Mouse (Mus musculus) stomach, postnatal 0 days (tissue): ENCODE measurements around the gene Osm. TPM values are rescaled to one million over a fixed set of nuclear protein-coding genes. Genes with fewer than 3 reads are reported as not detected.

Experiments used
- ATAC-seq: fragments of 200-750 bp; cut with Nextera tagmentation; 2 replicates; pipeline ENCODE4 v1.8.0; 2017; ENCODE audit not compliant: low FRiP score, low TSS enrichment
- DNase-seq: peaks from one replicate; pipeline ENCODE4 v3.0.0-alpha.2; 2016; ENCODE audit warnings: low spot score
- H3K27ac ChIP-seq: fragments of 300-500 bp; sonication (generic); replicated peaks from 2 replicates; pipeline ENCODE4 v1.5.1; 2014; ENCODE audit warnings: mild to moderate bottlenecking, control low read depth
- H3K27me3 ChIP-seq: fragments of 300-500 bp; sonication (generic); 2 replicates; pipeline ENCODE4 v1.6.1; 2014; ENCODE audit warnings: low read length; ENCODE audit not compliant: control insufficient read depth, insufficient read depth
- H3K36me3 ChIP-seq: fragments of 300-500 bp; sonication (generic); 2 replicates; pipeline ENCODE4 v1.6.1; 2014; ENCODE audit warnings: low read length, mixed read lengths; ENCODE audit not compliant: control insufficient read depth, insufficient read depth
- H3K4me1 ChIP-seq: fragments of 300-500 bp; sonication (generic); replicated peaks from 2 replicates; pipeline ENCODE4 v1.6.1; 2014; ENCODE audit warnings: antibody characterized with exemption; ENCODE audit not compliant: control insufficient read depth, insufficient read depth
- H3K4me2 ChIP-seq: fragments of 300-500 bp; sonication (generic); replicated peaks from 2 replicates; pipeline ENCODE4 v1.6.1; 2014; ENCODE audit warnings: low read depth, mild to moderate bottlenecking, control low read depth, moderate library complexity
- H3K4me3 ChIP-seq: fragments of 300-500 bp; sonication (generic); 2 replicates; pipeline ENCODE4 v1.5.1; 2014; ENCODE audit warnings: low read depth, low read length, control low read depth
- H3K9ac ChIP-seq: fragments of 300-500 bp; sonication (generic); 2 replicates; pipeline ENCODE4 v1.6.1; 2014; ENCODE audit warnings: mild to moderate bottlenecking, low read length, control low read depth, mixed read lengths
- H3K9me3 ChIP-seq: fragments of 300-500 bp; sonication (generic); 2 replicates; pipeline ENCODE4 v1.6.1; 2016; ENCODE audit warnings: low read length; ENCODE audit not compliant: control insufficient read depth
- CTCF ChIP-seq: IDR thresholded peaks from 2 replicates; pipeline ENCODE4 v1.5.1; 2016; ENCODE audit warnings: antibody characterized with exemption, low read depth, mild to moderate bottlenecking, moderate library complexity
- EP300 ChIP-seq: optimal IDR thresholded peaks from 2 replicates; pipeline ENCODE3; 2016; ENCODE audit warnings: antibody characterized with exemption
- WGBS: fragments of 180-500 bp; shearing (Covaris S2); extraction: QIAGEN DNeasy Blood & Tissue Kit; methylation state at CpG from one replicate; pipeline ENCODE4 v1.1.7; 2014; 5-methylcytosine and 5-hydroxymethylcytosine counted together
- polyA plus RNA-seq: library from polyadenylated mRNA; unstranded; fragments of >200 nt; fragmentation: Nextera tagmentation; extraction: Ambion mirVana; gene quantifications from 2 replicates; pipeline ENCODE4 v1.2.1, GENCODE M21; 2015

Gene Osm
- polyA plus RNA-seq, 1 experiment from 2014 or later, result 0.05 TPM

GRCm38 (mm10) chr11:4202995-4203704 is 33.1 kb upstream of the Osm start:
- Histone ChIP-seq H3K27ac (peak overlapping the region; percentile 31; the same call in 1 of the 2 replicates), H3K9me3 (no peaks in the 10 kb centered on the region), H3K4me3 (no peak overlapping the region), H3K36me3 (peaks cover 19% of the 10 kb centered on the region; the same call in 1 of the 2 replicates), H3K9ac (no peak overlapping the region), H3K4me2 (no peak overlapping the region), H3K27me3 (no peaks in the 10 kb centered on the region), H3K4me1 (no peaks in the 10 kb centered on the region; the same call in 1 of the 2 replicates)
- no peak for DNase-seq
- ATAC-seq, result no peak
- WGBS, result 64% methylated on average over 12 of the region's 12 CpGs
- TF ChIP-seq EP300, result no peak
- TF ChIP-seq CTCF, result no peak

- Histone ChIP-seq H3K4me1 (no peaks in the 10 kb centered on the region; the same call in 1 of the 2 replicates), H3K9me3 (no peaks in the 10 kb centered on the region), H3K4me2 (no peak overlapping the region), H3K4me3 (no peak overlapping the region), H3K36me3 (peaks cover 21% of the 10 kb centered on the region; the same call in 1 of the 2 replicates), H3K27ac (peak overlapping the region; percentile 31; the same call in 1 of the 2 replicates), H3K27me3 (no peaks in the 10 kb centered on the region), H3K9ac (no peak overlapping the region)
- DNase-seq (peak; percentile 58), ATAC-seq (peak; percentile 54; the same call in 1 of the 2 replicates)
- TF ChIP-seq CTCF (no peak), EP300 (no peak)
- WGBS, result 6% methylated on average over 2 of the region's 2 CpGs
Observed at GRCm38 (mm10) chr11:4203705-4204074, 32.5 kb upstream of the Osm start.

GRCm38 (mm10) chr11:4205097-4205655 is 31.0 kb upstream of the Osm start:
- ATAC-seq, result no peak
- H3K4me2 ChIP-seq, result no peak overlapping the region
- WGBS, result 78% methylated on average over 5 of the region's 5 CpGs
- no peaks in the 10 kb centered on the region for H3K27me3 ChIP-seq
- no peaks in the 10 kb centered on the region for H3K9me3 ChIP-seq
- no peak for TF ChIP-seq CTCF
- no peak for TF ChIP-seq EP300
- no peak overlapping the region for H3K4me3 ChIP-seq
- H3K36me3 ChIP-seq, result peaks cover 27% of the 10 kb centered on the region; the same call in 1 of the 2 replicates
- no peak overlapping the region for H3K27ac ChIP-seq
- DNase-seq, result no peak
- no peaks in the 10 kb centered on the region; the same call in 1 of the 2 replicates for H3K4me1 ChIP-seq
- no peak overlapping the region for H3K9ac ChIP-seq

- Histone ChIP-seq H3K27me3 (no peaks in the 10 kb centered on the region), H3K27ac (no peak overlapping the region), H3K4me3 (no peak overlapping the region), H3K9me3 (no peaks in the 10 kb centered on the region), H3K4me1 (no peaks in the 10 kb centered on the region; the same call in 1 of the 2 replicates), H3K4me2 (no peak overlapping the region), H3K9ac (no peak overlapping the region), H3K36me3 (peaks cover 27% of the 10 kb centered on the region; the same call in 1 of the 2 replicates)
- WGBS, result 66% methylated on average over 7 of the region's 7 CpGs
- TF ChIP-seq EP300, result no peak
- TF ChIP-seq CTCF, result no peak
- ATAC-seq, result no peak
- no peak for DNase-seq
Observed at GRCm38 (mm10) chr11:4205951-4206350, 30.3 kb upstream of the Osm start.

GRCm38 (mm10) chr11:4206563-4206962 is 29.7 kb upstream of the Osm start:
- no peak overlapping the region for H3K4me2 ChIP-seq
- TF ChIP-seq EP300, result no peak
- no peak for TF ChIP-seq CTCF
- no peaks in the 10 kb centered on the region for H3K27me3 ChIP-seq
- peaks cover 27% of the 10 kb centered on the region; the same call in 1 of the 2 replicates for H3K36me3 ChIP-seq
- DNase-seq (no peak), ATAC-seq (no peak)
- no peak overlapping the region for H3K9ac ChIP-seq
- no peak overlapping the region for H3K4me3 ChIP-seq
- H3K9me3 ChIP-seq, result no peaks in the 10 kb centered on the region
- no peaks in the 10 kb centered on the region; the same call in 1 of the 2 replicates for H3K4me1 ChIP-seq
- H3K27ac ChIP-seq, result no peak overlapping the region
- 61% methylated on average over 6 of the region's 6 CpGs for WGBS

- Histone ChIP-seq H3K9me3 (no peaks in the 10 kb centered on the region), H3K36me3 (peaks cover 30% of the 10 kb centered on the region), H3K4me2 (no peak overlapping the region), H3K27me3 (no peaks in the 10 kb centered on the region), H3K27ac (no peak overlapping the region), H3K4me1 (no peaks in the 10 kb centered on the region), H3K4me3 (no peak overlapping the region), H3K9ac (no peak overlapping the region)
- DNase-seq (no peak), ATAC-seq (no peak)
- TF ChIP-seq CTCF (no peak), EP300 (no peak)
- WGBS, result 95% methylated on average over 9 of the region's 9 CpGs
Observed at GRCm38 (mm10) chr11:4207655-4208054, 28.6 kb upstream of the Osm start.
